Mouse (Mus musculus) limb, embryonic 10.5 days (tissue): ENCODE measurements at regions not wholly inside any gene's neighbourhood (a gene's known extent, or its start where the extent isn't known, plus 50 kb on each side); places are given as distances from the start of the nearest gene placed in this dataset.
A peak's percentile ranks its signal among the peaks of the same experiment; 100 is the strongest.

Experiments
- DNase-seq: peaks from one replicate; pipeline ENCODE4 v3.0.0-alpha.2; 2017; ENCODE audit warnings: low spot score
- H3K27ac ChIP-seq: fragments of 300-500 bp; sonication (generic); 2 replicates; pipeline ENCODE4 v1.5.1; 2016; ENCODE audit warnings: mild to moderate bottlenecking
- H3K27me3 ChIP-seq: fragments of 300-500 bp; sonication (generic); 2 replicates; pipeline ENCODE4 v1.6.1; 2016; ENCODE audit warnings: low read depth, mild to moderate bottlenecking; ENCODE audit not compliant: poor library complexity, severe bottlenecking
- H3K36me3 ChIP-seq: fragments of 300-500 bp; sonication (generic); 2 replicates; pipeline ENCODE4 v1.6.1; 2016; ENCODE audit warnings: mild to moderate bottlenecking, moderate library complexity
- H3K4me1 ChIP-seq: fragments of 300-500 bp; sonication (generic); 2 replicates; pipeline ENCODE4 v1.6.1; 2016
- H3K4me3 ChIP-seq: fragments of 300-500 bp; sonication (generic); 2 replicates; pipeline ENCODE4 v1.5.1; 2016; ENCODE audit warnings: mild to moderate bottlenecking, moderate library complexity
- H3K9me3 ChIP-seq: fragments of 300-500 bp; sonication (generic); replicated peaks from 2 replicates; pipeline ENCODE4 v1.6.1; 2016; ENCODE audit warnings: mild to moderate bottlenecking
- WGBS: fragments of 180-500 bp; shearing (Covaris S2); methylation state at CpG from one replicate; pipeline ENCODE4 v1.1.7; 2016; 5-methylcytosine and 5-hydroxymethylcytosine counted together

DNA sequence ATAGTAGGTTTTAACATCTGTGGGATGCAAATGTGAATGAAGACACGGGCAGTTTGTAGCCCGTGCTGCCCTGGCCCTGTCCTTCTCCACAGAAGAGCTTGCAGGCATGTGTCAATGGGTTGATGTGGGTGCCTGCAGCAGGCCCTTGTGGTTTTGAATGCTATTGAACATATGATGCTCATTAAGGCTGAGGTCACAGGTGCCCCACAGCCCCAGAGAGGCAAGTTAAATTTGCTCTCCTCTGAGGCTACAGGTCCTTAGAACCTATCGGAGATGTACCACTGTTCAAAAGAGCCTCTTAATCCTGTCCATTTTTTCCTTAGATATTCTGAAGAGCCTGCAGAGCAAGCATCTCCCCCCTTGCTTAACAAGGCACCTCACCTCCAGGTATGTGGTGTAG is 71.7 kb upstream of the Dlg1 start:
- peak overlapping the region; percentile 28; the same call in 1 of the 2 replicates for H3K4me3 ChIP-seq
- H3K4me1 ChIP-seq, result peaks cover 48% of the 10 kb centered on the region
- no peaks in the 10 kb centered on the region for H3K27me3 ChIP-seq
- 26% methylated on average over 3 of the region's 3 CpGs for WGBS
- H3K27ac ChIP-seq, result peak overlapping the region; percentile 77
- no peaks in the 10 kb centered on the region for H3K36me3 ChIP-seq
- peak; percentile 45 for DNase-seq
- no peaks in the 10 kb centered on the region for H3K9me3 ChIP-seq

DNA sequence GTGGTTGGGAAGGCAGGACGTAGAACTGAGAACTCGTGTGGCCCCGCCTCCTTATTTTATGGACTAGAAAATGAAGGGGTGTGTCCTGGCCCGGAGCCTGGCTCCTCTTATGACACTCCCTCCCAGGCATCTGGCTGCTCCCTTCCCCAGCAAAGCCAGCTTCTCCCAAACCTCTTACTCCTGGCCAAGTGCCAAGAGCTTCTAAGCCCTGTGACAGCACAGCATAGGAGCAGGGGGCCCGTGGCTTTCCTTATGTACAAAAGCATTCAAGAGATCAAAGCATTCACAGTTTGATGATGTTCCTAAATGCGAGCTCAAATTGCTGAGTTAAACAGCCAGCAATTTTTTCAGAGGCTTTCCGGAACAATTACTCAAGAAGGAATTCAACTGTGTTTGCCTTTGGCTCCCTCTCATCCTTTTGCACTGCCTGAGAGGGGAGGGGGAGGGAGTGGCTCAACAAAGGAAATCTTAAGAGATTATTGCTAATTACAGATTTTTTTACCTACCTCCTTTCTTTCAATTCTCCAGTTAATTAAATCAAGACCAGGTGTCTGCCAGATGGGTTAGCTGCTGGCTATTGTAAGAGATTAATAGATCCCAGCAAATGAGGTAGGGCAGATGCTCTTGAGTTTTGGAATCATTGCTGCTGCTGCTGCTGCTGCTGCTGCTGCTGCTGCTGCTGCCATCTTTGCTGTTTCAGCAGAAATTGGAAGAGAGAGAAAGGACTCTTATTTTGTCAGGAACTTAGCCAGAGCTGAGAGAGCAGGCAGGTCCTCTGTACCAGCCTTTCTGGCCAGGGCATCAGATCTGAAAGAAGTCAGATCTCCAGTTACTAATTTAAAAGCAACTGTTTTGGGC is 71.0 kb upstream of the Dlg1 start:
- Histone ChIP-seq H3K27me3 (no peaks in the 10 kb centered on the region), H3K36me3 (no peaks in the 10 kb centered on the region), H3K9me3 (no peaks in the 10 kb centered on the region), H3K4me3 (peak overlapping the region; percentile 28), H3K4me1 (peaks cover 48% of the 10 kb centered on the region), H3K27ac (peak overlapping the region; percentile 77)
- 8% methylated on average over 7 of the region's 7 CpGs for WGBS
- DNase-seq, result peak; percentile 75

DNA sequence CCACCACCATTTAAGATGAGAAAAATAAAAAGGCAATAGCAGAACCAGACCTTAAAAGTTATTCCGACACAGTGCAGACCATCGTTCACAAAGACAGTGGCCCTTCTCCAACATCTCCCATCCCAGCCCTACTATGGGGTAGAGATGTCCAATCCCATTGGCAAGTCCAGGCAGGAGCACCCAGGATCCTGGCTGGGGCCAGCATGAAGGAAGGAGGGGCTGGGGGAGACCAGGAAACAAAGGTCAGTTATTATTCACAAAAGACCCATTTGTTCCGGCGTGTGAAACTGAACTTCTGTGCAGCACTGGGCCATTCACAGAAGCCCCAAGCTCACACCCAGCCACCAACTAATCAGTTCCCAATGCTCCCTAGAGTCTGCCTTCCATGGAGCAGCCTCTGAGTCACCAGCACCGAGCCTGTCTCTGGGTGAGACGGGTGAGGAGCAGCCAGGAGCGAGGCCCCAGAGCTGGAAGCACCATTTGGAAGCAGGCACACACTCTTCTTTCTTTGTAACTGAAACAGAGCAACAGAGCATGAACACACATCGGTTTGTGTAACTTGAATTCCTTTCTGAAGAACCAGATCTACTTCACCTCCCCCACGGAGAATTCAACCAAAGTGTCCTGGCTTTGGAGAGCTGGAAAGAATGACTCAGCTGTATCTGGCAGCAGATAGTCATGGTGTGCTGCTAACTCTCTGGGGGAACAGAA is 70.1 kb upstream of the Dlg1 start:
- no peaks in the 10 kb centered on the region for H3K9me3 ChIP-seq
- WGBS, result 58% methylated on average over 9 of the region's 9 CpGs
- H3K36me3 ChIP-seq, result no peaks in the 10 kb centered on the region
- peak overlapping the region; percentile 77 for H3K27ac ChIP-seq
- DNase-seq, result no peak
- peaks cover 48% of the 10 kb centered on the region for H3K4me1 ChIP-seq
- no peak overlapping the region for H3K4me3 ChIP-seq
- H3K27me3 ChIP-seq, result no peaks in the 10 kb centered on the region

DNA sequence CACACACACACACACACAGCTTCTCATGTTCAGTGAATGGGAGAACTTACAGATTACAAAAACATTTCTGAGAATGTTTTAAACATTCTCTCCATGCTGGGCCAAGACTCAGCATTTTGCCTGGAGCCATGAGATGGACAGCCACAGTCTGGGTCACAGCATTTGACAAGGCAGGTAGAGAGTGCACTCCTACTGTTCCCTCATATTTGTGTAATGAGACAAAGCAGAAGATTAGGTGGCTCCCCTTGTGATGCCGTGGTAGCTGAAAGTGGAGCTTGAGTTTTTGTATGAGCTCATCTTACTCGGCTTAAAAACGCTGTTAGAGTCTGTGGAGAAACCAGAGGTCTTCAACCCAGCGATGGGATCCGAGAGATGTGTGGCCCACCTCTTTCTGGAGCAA is 65.3 kb upstream of the Dlg1 start:
- 84% methylated on average over 5 of the region's 5 CpGs for WGBS
- Histone ChIP-seq H3K27me3 (no peaks in the 10 kb centered on the region), H3K27ac (0 out of 2 replicates have a peak overlapping the region, but pooled peaks have one; percentile 34), H3K9me3 (no peaks in the 10 kb centered on the region), H3K4me3 (no peak overlapping the region), H3K36me3 (no peaks in the 10 kb centered on the region), H3K4me1 (peaks cover 12% of the 10 kb centered on the region)
- no peak for DNase-seq

DNA sequence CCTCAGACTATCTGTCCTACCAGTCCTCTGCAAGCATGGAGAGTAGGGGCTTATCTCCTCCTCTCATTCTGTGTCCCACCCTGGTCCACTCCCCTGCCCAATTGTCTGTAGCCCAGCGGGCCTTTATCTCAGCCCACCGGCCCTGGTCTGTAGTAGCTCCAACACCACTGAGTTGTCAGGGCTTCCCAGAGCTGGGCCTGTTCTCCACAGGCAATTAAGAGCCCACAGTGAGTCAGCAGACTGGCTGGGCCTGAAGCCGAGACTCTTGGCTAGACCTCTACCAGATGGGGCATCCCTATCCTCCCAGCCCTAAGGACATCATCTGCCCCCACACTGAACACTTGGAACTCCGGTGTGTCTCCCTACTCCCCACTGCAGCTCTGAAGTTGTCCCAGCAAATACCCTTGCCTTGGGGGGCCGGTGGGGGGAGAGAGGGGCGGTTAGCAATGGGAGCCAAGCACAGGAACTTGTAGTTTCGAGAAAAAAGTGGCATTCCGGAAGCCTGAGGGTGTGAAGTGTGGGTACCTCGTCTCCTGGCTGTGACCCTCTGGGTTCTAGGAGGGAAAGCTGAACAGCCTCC is 64.7 kb upstream of the Dlg1 start:
- 86% methylated on average over 9 of the region's 9 CpGs for WGBS
- Histone ChIP-seq H3K27ac (peak overlapping the region; percentile 34; the same call in 1 of the 2 replicates), H3K27me3 (no peaks in the 10 kb centered on the region), H3K9me3 (no peaks in the 10 kb centered on the region), H3K4me1 (peaks cover 7% of the 10 kb centered on the region), H3K36me3 (no peaks in the 10 kb centered on the region), H3K4me3 (no peak overlapping the region)
- no peak for DNase-seq

DNA sequence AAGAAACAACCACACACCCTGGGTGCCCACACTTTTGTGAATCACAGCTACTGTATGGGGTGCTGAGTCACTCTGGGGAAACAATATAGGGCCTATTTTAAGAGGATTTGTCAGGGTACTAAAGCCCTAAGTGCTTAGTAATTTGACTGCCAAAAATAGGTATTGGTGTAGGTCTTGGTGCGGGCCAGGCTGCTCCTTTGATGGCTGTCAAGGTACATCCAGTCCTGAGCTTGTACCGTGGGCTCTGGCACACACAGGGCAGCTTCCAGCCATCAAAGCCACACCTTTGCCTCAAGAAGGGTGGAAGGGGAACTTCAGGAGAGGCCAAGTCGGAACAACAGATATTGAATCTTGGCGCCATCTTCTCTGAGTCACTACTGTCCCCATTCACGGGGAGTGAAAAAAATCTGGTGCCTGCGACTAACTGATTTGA is 64.2 kb upstream of the Dlg1 start:
- no peak for DNase-seq
- Histone ChIP-seq H3K27me3 (no peaks in the 10 kb centered on the region), H3K36me3 (no peaks in the 10 kb centered on the region), H3K9me3 (no peaks in the 10 kb centered on the region), H3K4me1 (peaks cover 2% of the 10 kb centered on the region), H3K27ac (peak overlapping the region; percentile 34; the same call in 1 of the 2 replicates), H3K4me3 (no peak overlapping the region)
- WGBS, result 93% methylated on average over 6 of the region's 6 CpGs

DNA sequence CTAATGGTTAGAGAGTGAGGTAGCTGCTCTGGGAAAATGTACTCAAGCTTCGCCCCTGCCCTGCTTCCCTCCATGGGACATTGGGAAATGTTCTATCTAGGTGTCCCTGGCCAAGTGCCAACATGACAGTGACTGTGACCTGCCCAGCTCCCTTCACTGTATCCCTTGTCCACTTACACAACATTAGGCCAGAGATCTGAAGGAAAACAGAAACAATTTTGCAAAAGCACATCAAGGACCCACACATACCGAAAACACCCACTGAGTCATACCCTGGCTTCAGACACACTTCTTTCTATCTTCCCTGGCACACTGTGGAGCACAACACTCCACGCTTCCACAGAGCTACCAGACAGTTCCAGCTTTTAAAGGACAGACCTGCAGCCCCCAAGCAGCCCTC is 62.0 kb upstream of the Dlg1 start:
- Histone ChIP-seq H3K4me1 (no peaks in the 10 kb centered on the region), H3K4me3 (no peak overlapping the region), H3K27ac (no peak overlapping the region), H3K27me3 (no peaks in the 10 kb centered on the region), H3K9me3 (no peaks in the 10 kb centered on the region), H3K36me3 (no peaks in the 10 kb centered on the region)
- WGBS, result 94% methylated on average over 3 of the region's 3 CpGs
- DNase-seq, result no peak

DNA sequence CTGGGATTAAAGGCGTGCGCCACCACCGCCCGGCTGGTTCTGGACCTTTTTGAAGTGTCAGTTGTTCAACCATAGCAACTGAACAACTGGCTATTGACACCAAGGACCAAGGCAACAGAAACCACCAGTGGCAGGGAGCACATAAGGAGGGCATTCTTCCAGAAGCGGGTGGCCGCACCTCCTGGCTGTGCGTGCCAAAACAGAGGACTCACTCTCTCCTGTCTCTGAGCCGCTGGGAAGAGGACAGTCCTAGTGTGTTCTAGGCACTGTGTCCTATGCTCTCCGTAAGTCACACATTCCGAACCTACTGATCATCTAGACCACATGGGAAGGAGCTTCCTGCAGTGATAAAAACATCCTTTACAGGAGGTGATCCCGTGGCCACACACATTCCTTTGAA is 60.1 kb upstream of the Dlg1 start:
- H3K4me3 ChIP-seq, result no peak overlapping the region
- H3K4me1 ChIP-seq, result peaks cover 7% of the 10 kb centered on the region
- no peaks in the 10 kb centered on the region for H3K27me3 ChIP-seq
- 84% methylated on average over 11 of the region's 11 CpGs for WGBS
- no peak for DNase-seq
- H3K9me3 ChIP-seq, result no peaks in the 10 kb centered on the region
- no peaks in the 10 kb centered on the region for H3K36me3 ChIP-seq
- H3K27ac ChIP-seq, result no peak overlapping the region

DNA sequence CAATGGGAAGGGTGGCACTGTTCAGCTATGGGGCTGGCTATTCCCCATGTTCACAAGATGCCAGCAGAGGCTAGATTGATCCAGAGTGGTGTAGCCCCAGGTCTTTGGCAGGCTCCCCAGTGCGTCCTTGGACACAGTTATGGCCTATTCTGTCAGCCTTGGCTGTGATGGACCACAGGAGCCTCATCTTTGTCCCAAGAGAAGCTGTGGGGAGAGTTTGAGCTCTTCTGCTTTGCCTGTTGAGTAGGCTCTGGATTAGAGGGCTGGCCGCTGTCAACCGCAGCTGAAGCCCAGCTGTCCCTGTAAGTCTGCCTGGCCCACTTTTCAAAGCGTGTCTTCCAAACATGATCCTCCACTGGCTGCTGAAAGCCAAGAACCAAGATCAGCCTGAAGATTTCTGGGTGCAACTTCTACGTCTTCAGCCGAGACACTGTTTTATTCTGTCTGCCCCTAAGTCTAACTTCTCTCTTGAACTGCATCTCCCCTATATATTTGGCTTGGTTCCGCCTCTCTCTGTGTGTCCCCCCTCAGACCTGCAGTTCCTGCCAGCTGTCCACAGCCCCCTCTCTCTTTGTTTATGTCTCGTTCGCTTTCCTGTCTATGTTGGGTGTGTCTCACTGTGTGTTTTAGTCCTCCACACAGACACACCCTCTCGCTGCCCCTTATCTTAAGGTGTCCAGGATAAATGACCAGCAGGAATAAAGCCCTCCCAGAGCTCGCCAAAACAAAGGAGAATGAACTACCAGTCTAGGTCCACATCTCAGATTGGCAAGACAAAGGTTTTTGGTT is 56.7 kb upstream of the Dlg1 start:
- WGBS, result 82% methylated on average over 11 of the region's 11 CpGs
- Histone ChIP-seq H3K9me3 (no peaks in the 10 kb centered on the region), H3K27ac (peak overlapping the region; percentile 66), H3K4me3 (no peak overlapping the region), H3K36me3 (no peaks in the 10 kb centered on the region), H3K27me3 (no peaks in the 10 kb centered on the region), H3K4me1 (peaks cover 7% of the 10 kb centered on the region)
- no peak for DNase-seq

DNA sequence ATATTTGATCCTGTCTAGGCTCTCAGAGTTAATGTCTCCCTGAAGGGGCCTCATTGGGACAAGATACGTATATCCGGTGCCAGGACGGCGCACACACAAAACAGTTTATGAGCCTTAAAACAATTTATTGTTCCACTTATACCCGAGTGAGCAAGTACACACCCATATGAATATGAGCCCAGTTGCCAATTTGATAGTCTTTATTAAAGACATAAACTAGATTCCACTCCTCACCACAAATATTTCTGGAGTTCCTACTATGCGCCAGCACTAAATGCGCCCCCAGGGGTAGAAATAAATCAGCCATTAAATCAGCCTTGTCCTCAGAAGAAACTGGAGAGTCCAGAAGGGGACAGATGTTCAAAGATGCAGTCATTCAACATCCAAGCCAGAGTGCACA is 54.3 kb upstream of the Dlg1 start:
- Histone ChIP-seq H3K27ac (no peak overlapping the region), H3K27me3 (no peaks in the 10 kb centered on the region), H3K4me3 (no peak overlapping the region), H3K36me3 (no peaks in the 10 kb centered on the region), H3K4me1 (peaks cover 7% of the 10 kb centered on the region), H3K9me3 (no peaks in the 10 kb centered on the region)
- WGBS, result 90% methylated on average over 7 of the region's 7 CpGs
- no peak for DNase-seq

DNA sequence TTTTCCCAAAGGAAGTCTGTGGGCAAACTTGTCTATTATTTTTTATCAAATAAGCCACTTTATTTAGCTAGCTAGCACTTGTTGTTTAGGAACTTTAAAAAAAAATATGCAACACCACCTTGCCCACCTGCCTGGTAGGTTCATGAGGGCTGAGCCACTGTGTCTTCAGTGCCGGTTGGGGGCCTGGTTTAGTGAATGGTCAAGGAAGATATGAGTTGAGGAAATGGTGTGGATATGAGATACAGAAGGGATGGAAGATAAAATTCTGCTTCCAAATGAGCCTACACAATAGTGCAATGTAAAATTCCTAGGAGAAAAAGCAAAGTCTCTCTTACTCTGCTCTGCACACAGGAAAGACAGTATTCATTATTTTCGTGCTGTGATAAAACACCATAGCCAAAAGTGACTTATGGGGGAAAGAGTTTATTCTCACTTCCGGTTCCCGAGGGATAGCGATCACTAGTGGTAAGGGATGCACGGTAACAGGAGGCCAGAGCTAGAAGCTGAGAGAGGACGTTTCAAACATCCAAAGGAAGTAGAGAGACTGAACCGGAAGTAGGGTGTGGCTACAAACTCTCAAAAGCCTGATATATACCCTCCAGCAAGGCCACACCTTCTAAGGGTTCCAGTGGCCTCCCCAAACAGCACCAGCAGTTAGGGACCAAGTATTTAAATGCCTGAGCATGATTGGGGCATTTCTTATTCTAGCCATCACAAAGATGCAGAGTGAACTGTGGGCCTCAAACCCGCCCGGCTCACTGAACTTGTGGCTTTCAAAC is 53.7 kb upstream of the Dlg1 start:
- Histone ChIP-seq H3K27me3 (no peaks in the 10 kb centered on the region), H3K4me1 (peaks cover 7% of the 10 kb centered on the region), H3K27ac (no peak overlapping the region), H3K36me3 (no peaks in the 10 kb centered on the region), H3K9me3 (no peaks in the 10 kb centered on the region), H3K4me3 (no peak overlapping the region)
- WGBS, result 88% methylated on average over 10 of the region's 10 CpGs
- DNase-seq, result no peak
